Comparison of ENCODE assay signal across 11 mouse cellular contexts in the genomic region with DNA sequence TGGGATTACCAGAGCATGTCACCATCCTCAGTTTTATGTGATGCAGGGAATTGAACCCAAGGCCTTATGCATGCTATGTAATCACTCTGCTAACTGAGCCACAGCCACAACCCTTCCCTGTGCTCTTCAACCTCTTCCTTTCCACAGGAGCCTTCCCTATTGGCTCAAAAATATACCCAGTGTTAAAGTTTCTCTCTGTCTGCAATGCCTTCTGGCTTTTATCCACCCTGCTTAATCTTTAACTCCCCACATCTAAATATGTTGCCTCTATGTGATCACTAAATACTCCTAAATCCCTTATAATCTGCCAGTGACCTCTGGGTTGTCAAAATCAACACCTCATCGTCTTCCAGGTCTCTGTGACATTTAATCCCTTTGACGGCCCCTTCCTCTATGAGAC.
"Had no signal": no experiment of that assay in that cellular context is flagged by ENCODE, and none has a peak within 500 bp of the region (broad histone marks: within the 10 kb centered on the region; RNA-seq: fewer than 3 reads in every experiment).

No protein-coding gene starts in this region.

- H3K27me3 ChIP-seq: limb, embryonic 12.5 days; midbrain, embryonic 13.5 days; neural tube, embryonic 15.5 days had no signal

- H3K36me3 ChIP-seq: limb, embryonic 12.5 days; midbrain, embryonic 13.5 days; neural tube, embryonic 15.5 days had no signal

- H3K27ac ChIP-seq: layer of hippocampus, adult 2 months; limb, embryonic 12.5 days; liver, embryonic 14.5 days; midbrain, embryonic 13.5 days; neural tube, embryonic 15.5 days; stomach, postnatal 0 days had no signal

- ATAC-seq: lung, postnatal 0 days; midbrain, embryonic 13.5 days had no signal

- H3K9me3 ChIP-seq: limb, embryonic 12.5 days; midbrain, embryonic 13.5 days; neural tube, embryonic 15.5 days had no signal

- H3K4me2 ChIP-seq: limb, embryonic 12.5 days; midbrain, embryonic 13.5 days; neural tube, embryonic 15.5 days had no signal

- DNase-seq: liver; lung, adult 2 months; lung, postnatal 36 days; thymus, postnatal 4 days had no signal

- H3K4me3 ChIP-seq: layer of hippocampus, adult 2 months; limb, embryonic 12.5 days; midbrain, embryonic 13.5 days; neural tube, embryonic 15.5 days had no signal

- H3K9ac ChIP-seq: limb, embryonic 12.5 days; liver, embryonic 14.5 days; midbrain, embryonic 13.5 days; neural tube, embryonic 15.5 days had no signal
